8 mouse cellular contexts compared by ENCODE assay signal in the genomic region with DNA sequence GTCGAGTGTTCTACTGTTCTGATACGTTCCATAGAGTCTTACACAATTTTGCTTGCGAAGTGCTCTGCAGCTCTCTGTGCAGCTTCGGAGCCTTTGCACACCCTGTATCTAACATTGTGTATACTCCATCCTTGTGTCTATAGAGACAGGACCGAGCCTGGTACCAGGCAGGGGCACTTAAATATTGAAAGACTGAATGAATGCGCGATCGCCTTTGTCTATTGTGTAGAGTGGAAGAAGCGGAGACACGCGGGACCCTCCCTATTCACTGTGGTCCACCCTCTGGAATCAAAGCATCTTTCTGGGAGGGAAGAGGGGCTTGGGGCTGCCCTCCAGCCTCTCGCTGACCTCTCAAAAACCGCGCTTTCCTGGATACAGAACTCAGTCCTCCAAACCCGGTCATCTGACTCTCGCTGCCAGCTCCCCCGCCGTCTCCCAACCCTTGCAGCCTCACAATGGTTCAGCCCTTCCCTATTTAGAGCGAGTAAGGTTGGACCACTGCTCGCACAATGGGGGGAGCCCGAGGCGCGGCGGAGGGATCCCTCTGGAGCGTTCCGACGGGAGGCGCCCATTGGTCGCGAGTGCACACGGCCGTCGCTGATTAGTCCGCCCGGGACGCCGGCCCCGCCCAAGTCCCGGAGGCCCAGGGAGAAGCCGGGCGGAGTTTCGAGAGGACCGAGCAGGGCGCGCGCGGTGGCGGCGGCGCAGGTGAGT. TPM values are rescaled to one million over a fixed set of nuclear protein-coding genes. Genes with fewer than 3 reads are reported as not detected.
DNase-seq lines count a peak whose midpoint lies in the region; ATAC-seq lines count a peak whose summit lies in the region.

A gene (plus strand): TSS at position 648 of the 714 bp plus-strand sequence.

- DNase-seq in adipocyte (ENCODE audit: low spot score): peak; percentile 99
- peak; percentile 98 for DNase-seq in embryo, embryonic 10 days (ENCODE audit: low spot score)
- peak; percentile 90 for DNase-seq in gastrocnemius, postnatal 10 days
- peak; percentile 97 for DNase-seq in induced T-regulatory cell, adult 2 months (ENCODE audit: low read depth)
- peak; percentile 94 to 97 for DNase-seq in left cerebral cortex, adult 9 months (ENCODE audit: low spot score in 2 of 2)
- DNase-seq in right cerebral cortex, postnatal 14 days: peak; percentile 96
- DNase-seq in urinary bladder, postnatal 36 days (ENCODE audit: low spot score in 2 of 2): peak; percentile 91 to 96

- ATAC-seq in megakaryocyte progenitor cell, adult 5-6 weeks (replicated peaks; ENCODE audit: poor library complexity): peak; percentile 96

RNA-seq across cellular contexts. Expression of the gene that starts here (rescaled TPM):
- total RNA-seq in gastrocnemius, postnatal 10 days (2021): 10 to 100 TPM; 28.0 to 34.5 TPM
- total RNA-seq in megakaryocyte progenitor cell, adult 5-6 weeks (2015): 14.7 and 19.0 TPM in 2 replicates
- total RNA-seq in megakaryocyte progenitor cell, adult 5-6 weeks (2017): 14.3 and 17.8 TPM in 2 replicates

Comparison
In these comparisons a context has a peak if more than half of its experiments do, and no peak if none do; other contexts are left out.
1. Peak in every context shown above with its lines: DNase-seq and ATAC-seq.